In the genomic region with DNA sequence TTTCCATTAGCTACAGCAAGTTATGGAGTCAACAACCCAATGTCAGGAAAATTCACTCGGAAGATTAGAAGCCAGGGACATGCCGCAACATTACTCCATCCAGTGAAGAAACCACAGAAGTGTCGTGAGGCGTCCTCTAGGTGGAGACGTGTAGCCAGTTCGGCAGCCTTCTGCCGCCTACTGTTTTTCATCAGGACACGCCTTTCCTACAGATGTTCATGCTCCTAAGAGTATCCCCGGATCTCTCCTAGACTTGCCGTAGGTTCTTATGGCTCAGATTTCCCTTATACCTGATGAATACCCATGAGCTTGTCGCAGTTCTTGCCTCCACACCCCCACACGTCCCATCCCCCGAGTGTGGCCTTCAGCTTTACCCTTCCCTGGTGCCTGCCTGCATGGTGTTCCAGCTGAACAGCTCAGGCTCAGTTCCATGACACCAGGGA, we compare ENCODE assay signal across 7 mouse cellular contexts.
A peak's percentile ranks its signal among the peaks of the same experiment; 100 is the strongest.
DNase-seq lines count a peak whose midpoint lies in the region; TF ChIP-seq lines count a peak whose summit lies in the region.

No protein-coding gene starts in this region.

- H3K4me3 ChIP-seq in embryonic fibroblast, embryonic 13.5 days (ENCODE audit: insufficient read depth, low read length): no peak overlapping the region
- H3K4me3 ChIP-seq in megakaryocyte, embryonic 14.5 days (replicated peaks): peak overlapping the region; percentile 83

- no peaks in the 10 kb centered on the region for H3K9me3 ChIP-seq in megakaryocyte, embryonic 14.5 days

- peak; percentile 78 for TF ChIP-seq CTCF in embryonic fibroblast, embryonic 13.5 days (IDR thresholded peaks at IDR 0.05; ENCODE audit: borderline replicate concordance, insufficient read depth, low read length)

- TF ChIP-seq POLR2A in embryonic fibroblast, embryonic 13.5 days (IDR thresholded peaks at IDR 0.05; ENCODE audit: low read depth, low read length): no peak

- peak; percentile 57 for DNase-seq in CD4-positive helper T cell, adult 2 months (ENCODE audit: low read depth, low spot score)
- DNase-seq in WW6 (ENCODE audit: low read depth, low spot score): peak; percentile 38
- DNase-seq in heart, postnatal 36 days: peak; percentile 52 to 55
- DNase-seq in kidney, postnatal 4 days: peak; percentile 66 to 77
- peak; percentile 11 to 55 for DNase-seq in spleen, postnatal 10 days (ENCODE audit: low spot score in 2 of 2)

- H3K36me3 ChIP-seq in megakaryocyte, embryonic 14.5 days (replicated peaks; ENCODE audit: low read length): no peaks in the 10 kb centered on the region

- H3K4me1 ChIP-seq in embryonic fibroblast, embryonic 13.5 days (ENCODE audit: control insufficient read depth, insufficient read depth, low read length): no peaks in the 10 kb centered on the region
- H3K4me1 ChIP-seq in megakaryocyte, embryonic 14.5 days: peaks cover 25% of the 10 kb centered on the region

- no peaks in the 10 kb centered on the region for H3K27me3 ChIP-seq in megakaryocyte, embryonic 14.5 days (replicated peaks)

- no peak overlapping the region for H3K27ac ChIP-seq in embryonic fibroblast, embryonic 13.5 days (ENCODE audit: insufficient read depth, low read length)

- intact Hi-C loops in heart, postnatal 36 days (cut with DNase I): loop anchor here (2.0 kb wide), 1 partner anchor 201 kb away; no protein-coding TSS in a partner anchor
